Mouse (Mus musculus) megakaryocyte, embryonic 14.5 days (primary cell): ENCODE data around the gene Adamts9.

ENCODE experiments used
- FLI1 ChIP-seq: IDR thresholded peaks from 2 replicates; pipeline ENCODE4 v1.6.1; 2012; ENCODE audit warnings: low read length, inconsistent platforms, mixed read lengths
- GATA1 ChIP-seq: IDR thresholded peaks from 3 replicates; pipeline ENCODE4 v1.6.1; 2012; ENCODE audit warnings: mixed read lengths, low read length, inconsistent platforms, borderline replicate concordance

- TF ChIP-seq GATA1 (no peak), FLI1 (no peak)
These were observed 17.7 kb upstream of the Adamts9 start for GRCm38 (mm10) chr6:92960997-92961396.
